Mouse (Mus musculus): ENCODE measurements at regions not wholly inside any gene's neighbourhood (a gene's known extent, or its start where the extent isn't known, plus 50 kb on each side); places are given as distances from the start of the nearest gene placed in this dataset.

DNA sequence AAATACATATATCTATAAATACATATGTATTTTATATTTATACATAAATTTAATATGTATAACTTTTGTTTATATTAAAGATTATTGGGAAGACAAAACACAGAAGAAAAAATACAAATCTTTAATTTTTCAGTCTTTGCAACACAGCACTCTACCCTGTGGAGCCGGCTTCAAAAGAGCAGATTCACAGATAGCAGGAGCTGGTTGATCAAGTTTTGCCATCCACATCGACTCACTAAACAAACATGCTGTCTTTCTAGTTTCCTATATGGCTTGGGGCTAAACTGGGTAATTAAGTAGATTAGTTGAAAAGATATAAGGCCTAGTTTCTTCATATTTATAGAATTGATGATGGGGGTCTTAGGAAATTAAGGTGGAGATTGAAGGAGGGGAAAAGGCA lies 311.2 kb upstream of the Marcks start:
- H3K4me3 ChIP-seq: no peak overlapping the region
- WGBS: 93% methylated on average over 2 of the region's 2 CpGs
- no peak overlapping the region for H3K4me2 ChIP-seq (replicated peaks)
- no peak overlapping the region for H3K9ac ChIP-seq
- no peaks in the 10 kb centered on the region for H3K4me1 ChIP-seq
- H3K27ac ChIP-seq: no peak overlapping the region
- no peaks in the 10 kb centered on the region for H3K9me3 ChIP-seq
- ATAC-seq (ENCODE audit: low FRiP score, low read depth): no peak
- H3K27me3 ChIP-seq (replicated peaks): no peaks in the 10 kb centered on the region
- no peaks in the 10 kb centered on the region for H3K36me3 ChIP-seq

GRCm38 (mm10) chr10:37447333-37448204 lies 308.8 kb upstream of the Marcks start:
- Histone ChIP-seq H3K9ac (no peak overlapping the region), H3K9me3 (no peaks in the 10 kb centered on the region), H3K27ac (no peak overlapping the region), H3K27me3 (replicated peaks) (no peaks in the 10 kb centered on the region), H3K4me1 (no peaks in the 10 kb centered on the region), H3K36me3 (no peaks in the 10 kb centered on the region), H3K4me3 (no peak overlapping the region), H3K4me2 (replicated peaks) (no peak overlapping the region)
- WGBS: 70% methylated on average over 4 of the region's 4 CpGs
- no peak for ATAC-seq (ENCODE audit: low FRiP score, low read depth)

DNA sequence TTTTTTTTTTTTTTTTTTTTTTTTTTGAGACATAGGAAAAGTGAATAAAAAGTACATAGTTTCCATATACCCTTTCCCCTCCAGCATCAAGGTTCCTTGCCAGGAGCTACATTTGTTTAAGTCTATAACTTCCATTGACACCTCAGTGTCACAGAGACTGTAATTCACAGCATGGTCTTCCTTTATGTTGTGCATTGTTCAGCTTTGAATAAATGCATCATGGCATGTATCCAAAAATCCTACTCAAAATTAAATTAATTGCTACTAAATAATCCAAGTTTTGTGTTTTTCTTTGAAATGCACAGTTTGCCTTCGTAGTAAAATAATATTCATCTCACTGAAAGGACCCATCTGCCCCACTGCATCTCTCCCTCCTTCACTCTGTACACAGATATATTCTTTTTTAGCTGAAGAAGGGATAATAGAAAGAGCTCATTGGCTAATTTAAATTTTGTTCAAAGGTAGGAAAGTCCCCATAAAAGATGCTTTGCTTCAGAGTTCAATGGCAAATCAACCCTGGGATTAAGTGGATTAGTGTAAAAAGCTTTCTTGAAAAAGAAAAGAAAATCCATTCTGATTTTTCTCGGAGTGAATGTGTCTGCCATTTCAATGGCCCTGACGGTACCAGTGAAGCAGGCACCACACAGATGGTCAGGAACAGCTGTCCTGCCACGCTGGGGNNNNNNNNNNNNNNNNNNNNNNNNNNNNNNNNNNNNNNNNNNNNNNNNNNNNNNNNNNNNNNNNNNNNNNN lies 301.3 kb upstream of the Marcks start:
- no peak overlapping the region for H3K9ac ChIP-seq
- no peak overlapping the region for H3K4me2 ChIP-seq (replicated peaks)
- H3K36me3 ChIP-seq: no peaks in the 10 kb centered on the region
- no peaks in the 10 kb centered on the region for H3K4me1 ChIP-seq
- no peak overlapping the region for H3K4me3 ChIP-seq
- WGBS: 60% methylated on average over 4 of the region's 4 CpGs
- no peaks in the 10 kb centered on the region for H3K9me3 ChIP-seq
- ATAC-seq (ENCODE audit: low FRiP score, low read depth): no peak
- H3K27ac ChIP-seq: no peak overlapping the region
- no peaks in the 10 kb centered on the region for H3K27me3 ChIP-seq (replicated peaks)

DNA sequence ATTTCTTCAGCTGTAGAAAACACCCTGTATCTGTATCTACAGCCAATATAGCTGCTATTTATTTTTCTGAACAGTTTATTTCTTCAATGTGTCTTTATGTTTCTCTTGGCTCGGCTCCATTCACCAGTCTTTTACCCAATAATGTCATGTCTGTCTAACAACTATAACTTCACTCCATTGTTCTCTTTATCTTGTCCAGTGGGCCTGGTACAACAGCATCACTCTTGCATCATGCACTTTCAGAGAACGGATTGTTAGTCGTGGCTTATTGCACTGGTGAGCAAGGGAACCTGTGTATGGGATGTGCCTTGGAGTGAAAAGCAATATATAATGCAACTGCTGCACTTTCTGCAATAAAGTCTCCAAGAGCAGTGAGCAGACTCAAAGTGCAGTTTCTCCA lies 299.6 kb upstream of the Marcks start:
- Histone ChIP-seq H3K27me3 (replicated peaks) (no peaks in the 10 kb centered on the region), H3K27ac (no peak overlapping the region), H3K9me3 (no peaks in the 10 kb centered on the region), H3K4me3 (no peak overlapping the region), H3K4me1 (no peaks in the 10 kb centered on the region; the same call in 1 of the 2 replicates), H3K4me2 (replicated peaks) (no peak overlapping the region), H3K36me3 (no peaks in the 10 kb centered on the region), H3K9ac (no peak overlapping the region)
- ATAC-seq (ENCODE audit: low FRiP score, low read depth): no peak
- WGBS: 53% methylated on average over 3 of the region's 3 CpGs

GRCm38 (mm10) chr10:37436849-37437248 lies 298.1 kb upstream of the Marcks start:
- Histone ChIP-seq H3K9me3 (no peaks in the 10 kb centered on the region), H3K4me1 (no peaks in the 10 kb centered on the region; the same call in 1 of the 2 replicates), H3K9ac (no peak overlapping the region), H3K27ac (no peak overlapping the region), H3K27me3 (replicated peaks) (no peaks in the 10 kb centered on the region), H3K4me2 (replicated peaks) (no peak overlapping the region), H3K4me3 (no peak overlapping the region), H3K36me3 (no peaks in the 10 kb centered on the region)
- ATAC-seq (ENCODE audit: low FRiP score, low read depth): no peak

DNA sequence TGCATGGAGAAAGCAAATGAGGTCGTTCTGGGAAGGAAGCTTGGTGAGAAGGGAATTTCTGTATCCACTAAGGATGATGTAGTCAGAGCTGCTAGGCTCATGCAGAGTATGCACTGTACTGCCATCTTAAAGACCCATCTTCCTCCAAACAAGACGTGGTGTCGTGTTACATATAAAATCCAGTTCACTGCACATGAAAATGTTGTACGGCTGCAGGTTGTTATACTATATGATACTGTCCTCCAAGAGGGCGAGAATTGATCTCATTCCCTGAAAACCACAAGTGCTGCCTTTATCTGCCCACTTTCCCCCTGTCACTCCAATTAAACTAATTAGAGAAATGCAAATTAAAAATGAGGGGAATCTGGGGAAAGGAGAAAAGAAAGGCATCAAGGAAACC lies 295.5 kb upstream of the Marcks start:
- ATAC-seq (ENCODE audit: low FRiP score, low read depth): no peak
- no peak overlapping the region for H3K4me2 ChIP-seq (replicated peaks)

DNA sequence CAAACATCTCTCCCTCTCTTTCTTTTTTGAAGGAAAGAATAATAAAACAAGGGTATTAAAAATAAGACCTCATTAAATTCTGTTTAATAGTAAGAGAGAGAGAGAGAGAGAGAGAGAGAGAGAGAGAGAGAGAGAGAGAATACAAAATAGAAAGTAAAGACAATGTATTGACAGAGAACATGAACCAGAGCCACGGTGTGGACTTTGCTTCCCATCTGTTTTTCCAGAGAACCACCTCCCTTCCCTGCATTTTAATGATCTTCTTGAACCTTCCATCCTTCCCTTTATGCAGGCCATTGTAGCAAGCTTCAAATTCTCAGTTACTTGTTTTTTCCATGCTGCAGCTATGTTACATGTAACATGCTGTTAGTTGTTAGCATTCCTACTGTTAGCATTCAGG lies 284.3 kb upstream of the Marcks start:
- Histone ChIP-seq H3K4me2 (replicated peaks) (no peak overlapping the region), H3K27me3 (replicated peaks) (no peaks in the 10 kb centered on the region), H3K36me3 (no peaks in the 10 kb centered on the region), H3K27ac (no peak overlapping the region), H3K4me1 (no peaks in the 10 kb centered on the region), H3K4me3 (no peak overlapping the region), H3K9me3 (no peaks in the 10 kb centered on the region), H3K9ac (no peak overlapping the region)
- whole genome bisulfite sequencing: 71% methylated on average over 1 of the region's 1 CpGs
- no peak for ATAC-seq (ENCODE audit: low FRiP score, low read depth)

More for the DNA sequence above, 295.5 kb upstream of the Marcks start:
- no peak overlapping the region for H3K9ac ChIP-seq
- no peaks in the 10 kb centered on the region for H3K9me3 ChIP-seq
- no peaks in the 10 kb centered on the region; the same call in 1 of the 2 replicates for H3K4me1 ChIP-seq
- H3K4me3 ChIP-seq: no peak overlapping the region
- no peak overlapping the region for H3K27ac ChIP-seq
- H3K27me3 ChIP-seq (replicated peaks): no peaks in the 10 kb centered on the region
- WGBS: 61% methylated on average over 5 of the region's 5 CpGs
- H3K36me3 ChIP-seq: no peaks in the 10 kb centered on the region

GRCm38 (mm10) chr10:37422612-37423011 lies 283.9 kb upstream of the Marcks start:
- no peak overlapping the region for H3K4me2 ChIP-seq (replicated peaks)
- no peaks in the 10 kb centered on the region for H3K36me3 ChIP-seq
- WGBS: 73% methylated on average over 2 of the region's 2 CpGs
- H3K9me3 ChIP-seq: no peaks in the 10 kb centered on the region
- no peak overlapping the region for H3K9ac ChIP-seq
- ATAC-seq (ENCODE audit: low FRiP score, low read depth): no peak
- no peaks in the 10 kb centered on the region for H3K4me1 ChIP-seq
- no peak overlapping the region for H3K4me3 ChIP-seq
- no peaks in the 10 kb centered on the region for H3K27me3 ChIP-seq (replicated peaks)
- H3K27ac ChIP-seq: no peak overlapping the region

DNA sequence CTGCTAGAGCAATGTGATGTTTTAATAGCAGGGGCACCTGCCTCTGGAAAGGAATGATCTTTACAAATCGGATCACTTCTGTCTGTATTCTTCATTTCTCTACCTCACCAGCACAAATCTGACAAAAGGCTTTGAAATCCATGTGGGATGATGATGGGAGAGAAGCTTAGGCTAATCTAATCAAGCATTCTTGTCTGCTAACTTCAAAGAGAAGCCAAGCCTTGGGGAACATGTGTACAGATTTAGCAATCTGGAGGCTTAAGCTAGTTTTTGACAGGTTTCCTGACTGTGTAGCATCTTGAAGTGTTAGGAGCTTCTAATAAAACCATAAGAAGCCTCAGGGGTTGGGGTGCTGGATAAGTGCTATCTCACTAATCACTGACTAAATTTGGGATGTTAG lies 277.6 kb upstream of the Marcks start:
- Histone ChIP-seq H3K4me3 (no peak overlapping the region), H3K36me3 (no peaks in the 10 kb centered on the region), H3K9me3 (no peaks in the 10 kb centered on the region), H3K4me2 (replicated peaks) (no peak overlapping the region), H3K27me3 (replicated peaks) (no peaks in the 10 kb centered on the region), H3K4me1 (no peaks in the 10 kb centered on the region), H3K27ac (no peak overlapping the region), H3K9ac (no peak overlapping the region)
- 85% methylated on average over 1 of the region's 1 CpGs for WGBS
- ATAC-seq (ENCODE audit: low FRiP score, low read depth): no peak

DNA sequence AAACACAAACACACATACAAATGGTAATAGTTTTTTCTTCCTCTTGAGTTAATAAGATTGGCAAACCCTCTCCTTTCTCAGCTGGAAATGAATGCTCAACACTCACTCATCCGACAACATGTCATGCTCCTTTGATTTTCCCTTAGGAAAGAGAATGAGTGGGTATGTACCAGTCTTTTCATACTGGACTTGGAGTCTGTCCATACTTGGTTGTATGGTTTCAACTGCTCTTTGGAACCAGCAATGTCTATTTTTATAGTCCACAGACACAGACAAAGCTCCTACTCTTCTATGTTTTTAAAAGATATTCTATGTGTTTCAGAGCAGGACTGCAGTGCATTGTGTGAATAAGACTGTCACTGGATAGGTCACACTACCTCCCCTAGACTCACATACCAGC lies 273.7 kb upstream of the Marcks start:
- H3K4me2 ChIP-seq (replicated peaks): no peak overlapping the region
- 90% methylated on average over 1 of the region's 1 CpGs for WGBS
- no peaks in the 10 kb centered on the region for H3K27me3 ChIP-seq (replicated peaks)
- no peak overlapping the region for H3K4me3 ChIP-seq
- no peak overlapping the region for H3K27ac ChIP-seq
- ATAC-seq (ENCODE audit: low FRiP score, low read depth): no peak
- H3K36me3 ChIP-seq: no peaks in the 10 kb centered on the region
- H3K9me3 ChIP-seq: no peaks in the 10 kb centered on the region
- H3K9ac ChIP-seq: no peak overlapping the region
- H3K4me1 ChIP-seq: no peaks in the 10 kb centered on the region

DNA sequence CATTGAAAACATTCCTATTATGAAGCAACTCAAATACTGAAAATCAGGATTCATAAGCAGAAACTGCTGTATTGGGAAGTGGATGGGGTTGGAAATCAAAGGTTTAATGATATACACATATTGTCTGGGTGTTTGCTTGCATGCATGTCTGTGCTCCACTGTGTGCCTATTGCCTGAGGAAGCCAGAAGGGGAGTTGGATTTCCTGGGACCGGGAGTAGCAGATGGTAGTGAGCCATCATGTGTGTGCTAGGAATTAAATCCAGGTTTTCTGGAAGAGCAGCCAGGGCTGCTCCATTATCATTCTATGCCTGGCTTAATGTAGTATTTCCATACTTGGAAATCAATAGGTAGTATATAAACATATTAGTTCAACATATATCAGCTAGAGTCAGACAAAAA lies 271.0 kb upstream of the Marcks start:
- Histone ChIP-seq H3K9ac (no peak overlapping the region), H3K4me1 (no peaks in the 10 kb centered on the region), H3K9me3 (no peaks in the 10 kb centered on the region), H3K4me2 (replicated peaks) (no peak overlapping the region), H3K36me3 (no peaks in the 10 kb centered on the region), H3K27me3 (replicated peaks) (no peaks in the 10 kb centered on the region), H3K27ac (no peak overlapping the region), H3K4me3 (no peak overlapping the region)
- no peak for ATAC-seq (ENCODE audit: low FRiP score, low read depth)
- 46% methylated on average over 1 of the region's 1 CpGs for WGBS

GRCm38 (mm10) chr10:37407487-37407886 lies 268.8 kb upstream of the Marcks start:
- ATAC-seq (ENCODE audit: low FRiP score, low read depth): no peak
- H3K9me3 ChIP-seq: no peaks in the 10 kb centered on the region
- no peak overlapping the region for H3K4me3 ChIP-seq
- H3K4me1 ChIP-seq: no peaks in the 10 kb centered on the region
- H3K4me2 ChIP-seq (replicated peaks): no peak overlapping the region
- 88% methylated on average over 2 of the region's 2 CpGs for WGBS
- no peaks in the 10 kb centered on the region for H3K36me3 ChIP-seq
- H3K27ac ChIP-seq: no peak overlapping the region
- H3K27me3 ChIP-seq (replicated peaks): no peaks in the 10 kb centered on the region
- no peak overlapping the region for H3K9ac ChIP-seq
